Mouse (Mus musculus) embryo, embryonic 10 days (tissue): ENCODE measurements around the gene Parpbp.

Experiments
- DNase-seq: peaks from one replicate; pipeline ENCODE4 v3.0.0-alpha.2; 2015; ENCODE audit warnings: low spot score

Parpbp gene

GRCm38 (mm10) chr10:88146707-88147477, at the start of gene Parpbp, which contains the start of gene Nup37:
TSS of gene Parpbp (minus strand) at chr10:88146941.
TSS of gene Nup37 (plus strand) at chr10:88146992.
- peak; percentile 95 for DNase-seq

GRCm38 (mm10) chr10:88167438-88168077, 20.8 kb upstream of the Parpbp start:
- no peak for DNase-seq

- no peak for DNase-seq
Measured at GRCm38 (mm10) chr10:88166158-88166557, 19.4 kb upstream of the Parpbp start.

- DNase-seq, result no peak
Measured at GRCm38 (mm10) chr10:88162676-88163075, 15.9 kb upstream of the Parpbp start.

GRCm38 (mm10) chr10:88162096-88162495, 15.4 kb upstream of the Parpbp start:
- no peak for DNase-seq

- DNase-seq, result no peak
Measured at GRCm38 (mm10) chr10:88151658-88152057, 4.9 kb upstream of the Parpbp start.

GRCm38 (mm10) chr10:88150381-88150780, 3.6 kb upstream of the Parpbp start:
- DNase-seq, result no peak

- DNase-seq, result no peak
Measured at GRCm38 (mm10) chr10:88146187-88146586, 554 bp downstream of the Parpbp start.

GRCm38 (mm10) chr10:88135630-88136029, 11.1 kb downstream of the Parpbp start:
- no peak for DNase-seq

GRCm38 (mm10) chr10:88119721-88120120, 27.0 kb downstream of the Parpbp start:
- no peak for DNase-seq

GRCm38 (mm10) chr10:88113290-88113689, 33.5 kb downstream of the Parpbp start:
- no peak for DNase-seq

- DNase-seq, result no peak
Measured at GRCm38 (mm10) chr10:88106169-88106568, 40.6 kb downstream of the Parpbp start.

- no peak for DNase-seq
Measured at GRCm38 (mm10) chr10:88090772-88091171, 56.0 kb downstream of the Parpbp start, which contains the start of gene Pmch. TSS of gene Pmch (plus strand) at chr10:88091072.

- no peak for DNase-seq
Measured at GRCm38 (mm10) chr10:88067377-88067776, 79.4 kb downstream of the Parpbp start.

- DNase-seq, result no peak
Measured at GRCm38 (mm10) chr10:88064872-88065271, 81.9 kb downstream of the Parpbp start.

GRCm38 (mm10) chr10:88063436-88063835, 83.3 kb downstream of the Parpbp start:
- no peak for DNase-seq

- DNase-seq, result no peak
Measured at GRCm38 (mm10) chr10:88056950-88057649, 89.6 kb downstream of the Parpbp start.

GRCm38 (mm10) chr10:88054233-88054985, 92.3 kb downstream of the Parpbp start:
- no peak for DNase-seq

- DNase-seq, result peak; percentile 85
Measured at GRCm38 (mm10) chr10:88046098-88046771, 100.5 kb downstream of the Parpbp start.

GRCm38 (mm10) chr10:88044297-88044696, 102.4 kb downstream of the Parpbp start:
- DNase-seq, result no peak
